Mouse (Mus musculus) heart, adult 2 months (tissue): ENCODE data around the gene Dph2.

ENCODE experiments used
- CTCF ChIP-seq: fragments of 200-600 bp; IDR thresholded peaks from 2 replicates; pipeline ENCODE4 v1.8.1; 2022; ENCODE audit warnings: antibody characterized with exemption, mild to moderate bottlenecking, moderate library complexity
- POLR2A ChIP-seq: fragments of 200-500 bp; IDR thresholded peaks from 2 replicates; pipeline ENCODE4 v1.6.1; 2011; ENCODE audit warnings: mild to moderate bottlenecking, low read depth, low read length, control low read depth; ENCODE audit not compliant: insufficient read depth

GRCm38 (mm10) chr4:117843101-117843500 is 48.7 kb downstream of the Dph2 start:
- no peak for TF ChIP-seq CTCF
- no peak for TF ChIP-seq POLR2A
